Mouse (Mus musculus) midbrain, embryonic 14.5 days (tissue): Measurements from ENCODE around the gene Cdkn1a. TPM values are rescaled to one million over a fixed set of nuclear protein-coding genes. Genes with fewer than 3 reads are reported as not detected.

Experiments
- ATAC-seq: fragments of 200-750 bp; cut with Nextera tagmentation; 2 replicates; pipeline ENCODE4 v1.8.0; 2017; ENCODE audit warnings: moderate number of reproducible peaks, moderate library complexity; ENCODE audit not compliant: low FRiP score, low TSS enrichment
- DNase-seq: peaks from one replicate; pipeline ENCODE4 v3.0.0-alpha.2; 2015
- H3K27ac ChIP-seq: fragments of 300-500 bp; sonication (generic); replicated peaks from 2 replicates; pipeline ENCODE4 v1.5.1; 2014; ENCODE audit warnings: mild to moderate bottlenecking, low read depth, low read length, moderate library complexity
- H3K27me3 ChIP-seq: fragments of 300-500 bp; sonication (generic); 2 replicates; pipeline ENCODE4 v1.6.1; 2014; ENCODE audit warnings: low read length, control low read depth, mixed read lengths; ENCODE audit not compliant: control insufficient read depth, insufficient read depth
- H3K36me3 ChIP-seq: fragments of 300-500 bp; sonication (generic); 2 replicates; pipeline ENCODE4 v1.6.1; 2014; ENCODE audit warnings: low read length, control low read depth; ENCODE audit not compliant: control insufficient read depth, insufficient read depth
- H3K4me1 ChIP-seq: fragments of 300-500 bp; sonication (generic); 2 replicates; pipeline ENCODE4 v1.6.1; 2014; ENCODE audit warnings: mild to moderate bottlenecking, antibody characterized with exemption, low read length, control low read depth; ENCODE audit not compliant: control insufficient read depth, insufficient read depth
- H3K4me2 ChIP-seq: fragments of 300-500 bp; sonication (generic); 2 replicates; pipeline ENCODE4 v1.6.1; 2014; ENCODE audit warnings: mild to moderate bottlenecking, low read length, moderate library complexity
- H3K4me3 ChIP-seq: fragments of 300-500 bp; sonication (generic); replicated peaks from 2 replicates; pipeline ENCODE4 v1.5.1; 2014; ENCODE audit warnings: low read depth, low read length
- H3K9ac ChIP-seq: fragments of 300-500 bp; sonication (generic); replicated peaks from 2 replicates; pipeline ENCODE4 v1.6.1; 2014; ENCODE audit warnings: mild to moderate bottlenecking, low read length, moderate library complexity
- H3K9me3 ChIP-seq: fragments of 300-500 bp; sonication (generic); 2 replicates; pipeline ENCODE4 v1.6.1; 2016; ENCODE audit warnings: low read length, control low read depth, mixed read lengths; ENCODE audit not compliant: control insufficient read depth
- WGBS: fragments of 180-500 bp; shearing (Covaris S2); extraction: QIAGEN DNeasy Blood & Tissue Kit; methylation state at CpG from one replicate; pipeline ENCODE4 v1.1.7; 2014; 5-methylcytosine and 5-hydroxymethylcytosine counted together
- polyA plus RNA-seq: library from polyadenylated mRNA; unstranded; fragments of >200 nt; fragmentation: Nextera tagmentation; extraction: Ambion mirVana; gene quantifications from 2 replicates; pipeline ENCODE4 v1.2.1, GENCODE M21; 2014

Cdkn1a gene
- polyA plus RNA-seq, 1 experiment from 2014 or later, result 80.8 TPM

DNA sequence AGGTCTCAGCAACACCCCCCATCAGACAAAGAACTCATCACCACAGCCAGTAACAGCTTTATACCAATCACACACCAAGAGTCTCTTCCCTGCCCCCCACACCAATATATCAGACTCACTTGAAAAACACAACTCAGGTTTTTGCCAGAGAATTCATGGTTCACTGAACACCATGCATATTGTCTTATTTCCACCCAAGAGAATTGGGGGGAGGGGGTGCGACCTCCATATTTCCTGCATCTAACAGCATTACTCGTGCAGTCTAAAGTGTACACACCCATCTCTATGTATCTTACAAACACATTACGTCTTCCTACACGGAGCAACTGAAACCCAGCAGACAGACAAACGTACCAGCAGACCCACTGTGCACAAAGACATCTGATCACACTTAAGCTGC, 19.0 kb upstream of the Cdkn1a start:
- ATAC-seq, result no peak
- 82% methylated on average over 5 of the region's 5 CpGs for WGBS

DNA sequence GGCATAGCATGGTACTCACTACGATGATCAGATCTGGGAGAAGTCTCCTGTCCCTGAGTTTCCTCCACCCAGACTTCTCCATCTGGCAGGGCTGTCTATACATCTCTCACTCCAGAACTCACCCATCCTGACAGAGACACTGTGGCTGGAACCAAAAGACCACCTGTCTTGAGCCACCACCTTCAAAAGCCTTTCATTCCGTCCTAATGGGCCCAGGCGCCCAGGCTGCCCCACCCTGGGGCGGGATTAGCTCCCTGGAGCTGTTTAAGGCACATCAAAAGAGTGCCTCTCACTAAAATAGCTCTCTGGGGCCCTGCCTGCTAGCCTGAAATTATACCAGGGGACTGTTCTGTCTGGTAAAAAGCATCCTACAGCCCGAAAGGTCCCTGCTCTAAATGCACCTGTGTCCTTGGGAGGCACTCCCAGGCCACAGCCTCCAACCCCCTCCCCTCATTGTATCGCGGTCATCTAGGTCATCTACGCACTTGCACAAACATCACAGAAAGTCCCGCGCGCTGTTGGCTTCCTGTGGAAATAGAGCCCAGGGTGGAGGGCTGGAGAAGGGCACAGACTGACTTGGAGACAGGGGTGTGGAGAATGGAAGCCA, 18.0 kb upstream of the Cdkn1a start:
- Histone ChIP-seq H3K27me3 (no peaks in the 10 kb centered on the region), H3K36me3 (no peaks in the 10 kb centered on the region), H3K9me3 (no peaks in the 10 kb centered on the region), H3K4me1 (0 out of 2 replicates have a peak, but pooled peaks cover 4% of the 10 kb centered on the region), H3K4me2 (no peak overlapping the region), H3K4me3 (no peak overlapping the region), H3K9ac (no peak overlapping the region), H3K27ac (no peak overlapping the region)
- ATAC-seq (no peak), DNase-seq (no peak)
- WGBS, result 29% methylated on average over 11 of the region's 11 CpGs

More for the DNA sequence above, 19.0 kb upstream of the Cdkn1a start:
- Histone ChIP-seq H3K9me3 (no peaks in the 10 kb centered on the region), H3K4me1 (0 out of 2 replicates have a peak, but pooled peaks cover 4% of the 10 kb centered on the region), H3K4me3 (no peak overlapping the region), H3K36me3 (no peaks in the 10 kb centered on the region), H3K4me2 (no peak overlapping the region), H3K9ac (no peak overlapping the region), H3K27me3 (no peaks in the 10 kb centered on the region), H3K27ac (no peak overlapping the region)
- no peak for DNase-seq

DNA sequence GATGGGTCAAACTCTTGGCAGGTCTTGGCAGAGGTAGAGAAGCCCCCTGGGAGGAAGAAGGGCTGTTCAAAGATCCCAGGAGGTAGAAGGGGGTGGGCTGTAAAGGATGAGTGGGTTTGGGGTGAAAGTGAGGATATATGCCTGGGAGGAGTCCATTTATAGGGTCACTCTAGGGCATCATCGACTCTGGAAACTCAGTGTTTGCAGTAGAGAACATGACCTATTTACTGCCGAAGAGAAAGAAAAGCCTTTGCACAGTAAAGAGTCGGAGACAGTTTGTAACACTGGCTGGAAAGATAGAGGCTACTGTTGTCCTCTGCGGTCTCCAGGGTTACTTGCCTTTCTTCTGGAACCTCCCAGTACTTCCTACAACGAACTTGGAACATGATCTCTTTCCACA, 17.5 kb upstream of the Cdkn1a start:
- Histone ChIP-seq H3K9ac (no peak overlapping the region), H3K27me3 (0 out of 2 replicates have a peak, but pooled peaks cover under 1% of the 10 kb centered on the region), H3K4me1 (peaks cover 7% of the 10 kb centered on the region; the same call in 1 of the 2 replicates), H3K4me2 (no peak overlapping the region), H3K27ac (no peak overlapping the region), H3K4me3 (no peak overlapping the region), H3K36me3 (no peaks in the 10 kb centered on the region), H3K9me3 (no peaks in the 10 kb centered on the region)
- ATAC-seq (no peak), DNase-seq (no peak)
- WGBS, result 60% methylated on average over 5 of the region's 5 CpGs

DNA sequence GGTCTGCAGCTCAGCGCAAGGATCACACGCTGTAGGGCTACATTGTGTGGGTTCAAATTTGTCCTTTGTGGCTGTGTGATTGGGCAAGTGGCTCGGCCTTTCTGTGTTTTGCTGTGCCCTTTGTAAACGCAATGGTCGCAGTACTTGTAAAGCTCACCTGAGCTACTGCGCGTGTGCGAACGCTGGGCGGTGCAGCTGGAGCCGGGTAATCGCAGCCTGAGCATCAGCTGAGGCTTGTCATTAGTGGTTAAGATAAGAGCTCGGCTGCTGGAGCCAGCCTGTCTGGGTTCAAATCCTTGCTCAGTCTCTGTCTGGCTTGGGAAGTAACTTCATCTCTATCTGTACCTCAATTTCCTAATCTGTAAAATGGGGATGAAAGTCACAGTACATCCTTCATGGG, 16.7 kb upstream of the Cdkn1a start:
- Histone ChIP-seq H3K27ac (no peak overlapping the region), H3K9ac (no peak overlapping the region), H3K9me3 (no peaks in the 10 kb centered on the region), H3K36me3 (no peaks in the 10 kb centered on the region), H3K27me3 (0 out of 2 replicates have a peak, but pooled peaks cover 5% of the 10 kb centered on the region), H3K4me2 (no peak overlapping the region), H3K4me1 (peaks cover 10% of the 10 kb centered on the region; the same call in 1 of the 2 replicates), H3K4me3 (no peak overlapping the region)
- 84% methylated on average over 13 of the region's 13 CpGs for WGBS
- DNase-seq (no peak), ATAC-seq (no peak)

DNA sequence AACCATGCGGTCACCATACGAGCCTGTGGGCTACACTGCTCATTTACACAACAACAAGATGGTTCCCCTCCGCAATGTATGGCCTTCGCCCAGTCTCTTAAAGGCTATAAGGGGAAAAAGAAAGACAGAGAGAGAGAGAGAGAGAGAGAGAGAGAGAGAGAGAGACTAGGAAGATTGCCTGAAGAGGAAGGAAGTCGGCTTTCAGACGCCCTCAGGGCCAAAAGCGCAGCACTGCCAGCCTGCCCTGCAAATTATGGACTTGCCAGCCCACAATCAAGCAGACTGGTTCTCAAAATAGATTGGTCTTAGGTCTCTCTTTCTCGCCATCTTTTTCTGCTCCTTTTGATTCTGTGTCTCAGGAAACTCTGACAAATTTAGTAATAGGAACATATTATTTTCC, 14.5 kb upstream of the Cdkn1a start:
- DNase-seq, result no peak
- Histone ChIP-seq H3K9me3 (no peaks in the 10 kb centered on the region), H3K27ac (no peak overlapping the region), H3K4me2 (no peak overlapping the region), H3K4me3 (no peak overlapping the region), H3K27me3 (peaks cover 12% of the 10 kb centered on the region), H3K36me3 (no peaks in the 10 kb centered on the region), H3K9ac (no peak overlapping the region), H3K4me1 (peaks cover 16% of the 10 kb centered on the region; the same call in 1 of the 2 replicates)
- no peak for ATAC-seq
- 92% methylated on average over 8 of the region's 8 CpGs for WGBS

DNA sequence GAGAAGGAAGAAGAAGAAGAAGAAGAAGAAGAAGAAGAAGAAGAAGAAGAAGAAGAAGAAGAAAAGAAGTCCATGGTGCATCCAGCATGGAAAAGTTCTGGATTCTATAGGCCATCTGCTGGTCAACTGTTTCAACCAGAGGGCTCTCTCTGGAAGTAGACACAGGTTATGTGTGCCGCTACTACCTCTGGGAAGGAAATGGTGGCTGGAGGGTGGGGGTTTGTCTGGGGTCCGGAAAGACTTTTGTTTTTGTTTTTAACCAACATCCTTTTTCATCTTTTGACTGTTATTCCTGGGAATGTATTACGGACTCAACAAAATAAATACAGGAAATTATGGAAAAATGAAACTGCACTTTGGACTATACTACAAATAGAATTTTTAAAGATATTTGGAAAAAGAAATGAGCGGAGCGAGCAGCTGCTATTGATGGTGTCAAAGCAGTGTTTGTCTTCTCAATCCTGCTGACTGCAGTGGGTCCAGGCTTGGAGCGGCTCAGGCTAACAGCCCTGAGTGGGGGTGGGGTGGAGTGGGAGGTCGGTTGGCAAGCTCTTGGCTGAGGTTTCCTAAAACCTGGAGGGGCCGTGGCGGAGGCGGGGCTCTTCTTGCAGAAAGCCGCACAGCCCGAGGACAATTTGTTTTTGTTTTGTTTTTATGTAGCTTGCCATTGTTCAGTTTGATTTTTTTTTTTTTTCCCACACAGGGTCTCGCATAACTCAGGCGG, 12.8 kb upstream of the Cdkn1a start:
- WGBS, result 23% methylated on average over 14 of the region's 14 CpGs
- Histone ChIP-seq H3K9ac (no peak overlapping the region), H3K27me3 (peaks cover 13% of the 10 kb centered on the region), H3K27ac (no peak overlapping the region), H3K4me2 (peak overlapping the region; percentile 33), H3K4me3 (peak overlapping the region; percentile 10; the same call in 1 of the 2 replicates), H3K4me1 (peaks cover 19% of the 10 kb centered on the region; the same call in 1 of the 2 replicates), H3K9me3 (no peaks in the 10 kb centered on the region), H3K36me3 (no peaks in the 10 kb centered on the region)
- DNase-seq (peak; percentile 71), ATAC-seq (no peak)

DNA sequence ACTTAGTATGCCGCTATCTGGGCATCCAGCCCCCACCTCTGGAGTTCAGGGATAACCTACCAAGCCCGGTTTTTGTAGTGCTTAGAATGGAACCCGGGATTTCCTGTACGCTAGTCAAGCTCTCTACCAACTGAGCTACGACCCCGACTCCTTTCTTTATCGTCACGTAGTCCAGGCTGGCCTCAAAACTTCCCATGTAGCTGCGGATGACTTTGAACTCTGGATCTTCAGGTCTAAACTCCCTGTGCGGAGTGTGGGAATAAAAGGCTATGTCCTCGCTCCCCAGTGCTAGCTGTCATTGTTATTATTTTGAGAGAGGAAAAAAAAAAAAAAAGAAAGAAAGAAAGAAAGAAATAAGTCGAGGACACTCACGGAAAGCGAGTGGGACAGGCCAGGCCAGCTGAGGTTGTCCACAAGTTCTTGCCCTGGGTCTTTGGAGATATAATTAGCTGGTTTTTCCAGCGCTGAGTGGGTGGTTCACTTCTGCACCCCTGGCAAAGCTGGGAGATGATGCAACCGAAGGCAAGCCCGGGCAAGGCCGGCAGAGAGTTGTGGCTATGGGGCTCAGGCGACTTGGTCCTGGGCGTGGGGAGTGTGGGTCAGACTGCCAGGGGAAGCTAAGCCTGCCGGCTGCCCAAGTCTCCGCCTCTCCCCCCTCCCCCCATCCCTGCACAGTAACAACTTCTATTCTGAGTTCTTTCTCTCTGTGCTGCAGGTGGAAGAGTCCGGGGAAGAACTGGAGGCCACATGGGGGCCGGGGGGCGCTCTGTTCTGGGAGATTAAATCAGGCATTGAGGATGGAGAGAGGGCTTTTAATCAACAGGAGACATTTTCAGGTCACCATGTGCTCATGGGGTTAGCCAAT, 12.0 kb upstream of the Cdkn1a start:
- 6% methylated on average over 25 of the region's 25 CpGs for WGBS
- Histone ChIP-seq H3K9ac (no peak overlapping the region), H3K27ac (no peak overlapping the region), H3K36me3 (no peaks in the 10 kb centered on the region), H3K4me3 (peak overlapping the region; percentile 10; the same call in 1 of the 2 replicates), H3K27me3 (peaks cover 13% of the 10 kb centered on the region), H3K4me1 (peaks cover 16% of the 10 kb centered on the region; the same call in 1 of the 2 replicates), H3K4me2 (peak overlapping the region; percentile 33), H3K9me3 (no peaks in the 10 kb centered on the region)
- DNase-seq (peak; percentile 32), ATAC-seq (no peak)

DNA sequence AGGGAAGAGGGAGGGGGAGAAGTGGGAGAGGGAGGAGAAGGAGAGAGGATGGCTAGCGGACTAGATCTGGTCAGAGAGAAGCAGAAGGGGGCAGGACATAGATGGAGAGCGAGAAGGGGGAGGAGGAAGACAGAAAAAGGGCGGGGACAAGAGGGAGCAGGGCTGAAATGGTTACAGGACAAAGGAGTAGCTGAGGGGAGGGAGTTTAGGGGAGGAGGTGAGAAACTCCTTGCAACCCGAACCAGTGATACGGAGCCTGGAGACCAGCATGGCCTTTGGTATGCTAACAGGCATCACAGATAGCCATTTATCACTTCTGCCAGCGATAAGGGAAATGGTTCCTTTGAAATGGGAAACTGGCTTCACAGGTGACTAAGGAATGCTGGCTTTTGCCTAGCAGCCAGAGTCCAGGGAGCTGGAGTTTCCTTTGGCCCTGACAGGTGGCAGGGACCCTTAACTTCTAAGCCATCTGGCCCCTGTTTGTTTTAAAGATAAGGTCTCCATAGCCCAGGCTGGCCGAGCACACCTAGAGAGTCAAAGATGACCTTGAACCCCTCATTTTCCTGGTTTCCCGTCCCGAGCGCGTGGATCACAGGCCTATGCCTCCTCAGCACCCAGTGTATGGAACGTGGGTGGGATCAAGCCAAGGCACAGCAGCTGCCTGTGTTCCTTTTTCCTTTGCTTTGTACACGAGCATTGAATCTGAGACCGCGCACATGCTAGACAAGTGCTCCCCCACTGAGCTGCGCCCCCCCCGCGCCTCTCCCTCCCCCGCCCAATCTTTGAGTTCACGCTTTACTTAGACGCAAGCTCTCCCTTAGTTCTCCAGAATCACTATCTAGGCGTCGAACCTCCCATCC, 9.8 kb upstream of the Cdkn1a start:
- no peak overlapping the region for H3K9ac ChIP-seq
- ATAC-seq, result no peak
- 4% methylated on average over 23 of the region's 23 CpGs for WGBS
- H3K36me3 ChIP-seq, result no peaks in the 10 kb centered on the region
- no peak overlapping the region for H3K27ac ChIP-seq
- H3K27me3 ChIP-seq, result peaks cover 13% of the 10 kb centered on the region
- no peak overlapping the region for H3K4me3 ChIP-seq
- H3K4me1 ChIP-seq, result peaks cover 16% of the 10 kb centered on the region; the same call in 1 of the 2 replicates
- H3K9me3 ChIP-seq, result no peaks in the 10 kb centered on the region
- peak; percentile 37 for DNase-seq
- peak overlapping the region; percentile 26; the same call in 1 of the 2 replicates for H3K4me2 ChIP-seq
